ENCODE assay signal across 24 mouse cellular contexts in genomic region chr19:55011341-55011740, GRCm38 (mm10).
DNase-seq lines count a peak whose midpoint lies in the region; ATAC-seq and TF ChIP-seq lines count a peak whose summit lies in the region.
"Had no signal": no experiment of that assay in that cellular context is flagged by ENCODE, and none has a peak within 500 bp of the region (broad histone marks: within the 10 kb centered on the region; RNA-seq: fewer than 3 reads in every experiment).

No protein-coding gene starts in this region.

- no peak overlapping the region for H3K27ac ChIP-seq in embryonic facial prominence, embryonic 15.5 days (replicated peaks)
- H3K27ac ChIP-seq in midbrain, postnatal 0 days (ENCODE audit: low read depth, low read length) = no peak overlapping the region
- H3K27ac ChIP-seq: forebrain, embryonic 10.5 days; forebrain, embryonic 12.5 days had no signal

- TF ChIP-seq CTCF in midbrain, postnatal 0 days (IDR thresholded peaks at IDR 0.05) = no peak

- no peaks in the 10 kb centered on the region for H3K36me3 ChIP-seq in embryonic facial prominence, embryonic 15.5 days
- no peaks in the 10 kb centered on the region for H3K36me3 ChIP-seq in midbrain, postnatal 0 days (ENCODE audit: insufficient read depth, low read length)
- H3K36me3 ChIP-seq: forebrain, embryonic 10.5 days; forebrain, embryonic 12.5 days; G1E had no signal

- WGBS in embryonic facial prominence, embryonic 15.5 days = 50% methylated on average over 14 of the region's 14 CpGs
- WGBS in midbrain, postnatal 0 days = 90% methylated on average over 14 of the region's 14 CpGs

- peak; percentile 47; the same call in 1 of the 2 replicates for ATAC-seq in embryonic facial prominence, embryonic 15.5 days (ENCODE audit: insufficient number of reproducible peaks, low FRiP score, low TSS enrichment, low read depth)
- no peak for ATAC-seq in midbrain, postnatal 0 days (ENCODE audit: low FRiP score)
- ATAC-seq: CD4-positive, CD25-positive, alpha-beta regulatory T cell, adult 4 months; forebrain, embryonic 14.5 days; forebrain, embryonic 16.5 days had no signal

- DNase-seq in heart, adult 11 months = peak; percentile 59
- no peak for DNase-seq in heart, postnatal 10 days
- DNase-seq in 3T3-L1 (ENCODE audit: low read depth, low spot score) = peak; percentile 7
- DNase-seq in NIH3T3 (ENCODE audit: low read depth) = peak; percentile 59
- no peak for DNase-seq in midbrain, postnatal 0 days (ENCODE audit: low spot score)
- no peak for DNase-seq in ovary, adult 18-20 months (ENCODE audit: low spot score)
- DNase-seq in right cerebral cortex, adult 18-20 months = no peak
- DNase-seq: adrenal gland, adult 2 months; adrenal gland, postnatal 10 days; adrenal gland, postnatal 25 days; B cell, adult 2 months; cerebellum, adult 11 months; cerebellum, adult 18-20 months; cerebellum, adult 8-10 months; cerebellum, adult 9-11 months; cerebellum, postnatal 25 days had no signal

- H3K4me2 ChIP-seq in embryonic facial prominence, embryonic 15.5 days (replicated peaks) = no peak overlapping the region
- H3K4me2 ChIP-seq in midbrain, postnatal 0 days (ENCODE audit: low read depth, low read length, poor library complexity, severe bottlenecking) = no peak overlapping the region
- H3K4me2 ChIP-seq: forebrain, embryonic 12.5 days had no signal

- intact Hi-C loops in heart, postnatal 10 days (cut with DNase I) = no loop called here

- peaks cover 9% of the 10 kb centered on the region; the same call in 1 of the 2 replicates for H3K4me1 ChIP-seq in embryonic facial prominence, embryonic 15.5 days
- H3K4me1 ChIP-seq in midbrain, postnatal 0 days (ENCODE audit: insufficient read depth, low read length) = no peaks in the 10 kb centered on the region
- H3K4me1 ChIP-seq: forebrain, embryonic 10.5 days; forebrain, embryonic 12.5 days had no signal

- H3K9ac ChIP-seq in embryonic facial prominence, embryonic 15.5 days = no peak overlapping the region
- H3K9ac ChIP-seq in midbrain, postnatal 0 days (replicated peaks; ENCODE audit: low read length, poor library complexity, severe bottlenecking) = no peak overlapping the region
- H3K9ac ChIP-seq: forebrain, embryonic 12.5 days had no signal

- no peaks in the 10 kb centered on the region for H3K9me3 ChIP-seq in embryonic facial prominence, embryonic 15.5 days (replicated peaks)
- no peaks in the 10 kb centered on the region; the same call in 1 of the 2 replicates for H3K9me3 ChIP-seq in midbrain, postnatal 0 days (ENCODE audit: low read length)
- H3K9me3 ChIP-seq: forebrain, embryonic 10.5 days; G1E had no signal

- no peaks in the 10 kb centered on the region for H3K27me3 ChIP-seq in embryonic facial prominence, embryonic 15.5 days
- H3K27me3 ChIP-seq in midbrain, postnatal 0 days (ENCODE audit: insufficient read depth, low read length) = no peaks in the 10 kb centered on the region
- H3K27me3 ChIP-seq: CH12.LX; forebrain, embryonic 12.5 days had no signal

- no peak overlapping the region for H3K4me3 ChIP-seq in embryonic facial prominence, embryonic 15.5 days (replicated peaks)
- H3K4me3 ChIP-seq in midbrain, postnatal 0 days (ENCODE audit: low read depth, low read length) = no peak overlapping the region
- H3K4me3 ChIP-seq: forebrain, embryonic 10.5 days; forebrain, embryonic 12.5 days had no signal

Comparison
In these comparisons a context has a peak if more than half of its experiments do, and no peak if none do; other contexts are left out.
1. DNase-seq: peak in heart, adult 11 months (single experiment), 3T3-L1 (single experiment) and NIH3T3 (single experiment); none in heart, postnatal 10 days (0 of 2), midbrain, postnatal 0 days (single experiment), ovary, adult 18-20 months (single experiment) and right cerebral cortex, adult 18-20 months (single experiment).